Mouse (Mus musculus): ENCODE measurements around the gene Spi1. TPM values are rescaled to one million over a fixed set of nuclear protein-coding genes. Genes with fewer than 3 reads are reported as not detected.

The Spi1 gene
- polyA plus RNA-seq, 1 experiment from 2014 or later = 9.4 TPM

GRCm38 (mm10) chr2:91164991-91165390 lies 82.8 kb downstream of the Spi1 start:
- WGBS = 83% methylated on average over 6 of the region's 6 CpGs
- no peaks in the 10 kb centered on the region for H3K9me3 ChIP-seq
- H3K4me1 ChIP-seq = no peaks in the 10 kb centered on the region
- no peak overlapping the region for H3K9ac ChIP-seq
- H3K36me3 ChIP-seq = peaks cover 78% of the 10 kb centered on the region
- H3K27ac ChIP-seq = no peak overlapping the region
- ATAC-seq (ENCODE audit: insufficient number of reproducible peaks, low FRiP score, low TSS enrichment, low read depth) = no peak
- no peak overlapping the region for H3K4me2 ChIP-seq
- no peaks in the 10 kb centered on the region for H3K27me3 ChIP-seq
- no peak overlapping the region for H3K4me3 ChIP-seq

Other genes with a start within 250 kb of the Spi1 start
- gene Mtch2, start 235.2 kb upstream of the Spi1 start, polyA plus RNA-seq (2015; fragmentation: Nextera tagmentation; extraction: Ambion mirVana) = 183 and 187 TPM in 2 replicates
- gene C1qtnf4, start 196.5 kb upstream of the Spi1 start, polyA plus RNA-seq (2015; fragmentation: Nextera tagmentation; extraction: Ambion mirVana) = 18.9 and 25.6 TPM in 2 replicates
- gene Kbtbd4, start 177.7 kb upstream of the Spi1 start, polyA plus RNA-seq (2015; fragmentation: Nextera tagmentation; extraction: Ambion mirVana) = 34.7 and 36.4 TPM in 2 replicates
- 199 and 219 TPM in 2 replicates for gene Ndufs3, start 177.6 kb upstream of the Spi1 start, polyA plus RNA-seq (2015; fragmentation: Nextera tagmentation; extraction: Ambion mirVana)
- gene Celf1, start 142.0 kb upstream of the Spi1 start, polyA plus RNA-seq (2015; fragmentation: Nextera tagmentation; extraction: Ambion mirVana) = 56.9 and 61.2 TPM in 2 replicates
- 16.2 and 30.5 TPM in 2 replicates for gene Rapsn, start 46.8 kb upstream of the Spi1 start, polyA plus RNA-seq (2015; fragmentation: Nextera tagmentation; extraction: Ambion mirVana)
- gene Psmc3, start 28.4 kb upstream of the Spi1 start, polyA plus RNA-seq (2015; fragmentation: Nextera tagmentation; extraction: Ambion mirVana) = 248 and 294 TPM in 2 replicates
- 88.8 and 89.4 TPM in 2 replicates for gene Slc39a13, start 12.0 kb upstream of the Spi1 start, polyA plus RNA-seq (2015; fragmentation: Nextera tagmentation; extraction: Ambion mirVana)
- gene Mybpc3, start 35.8 kb downstream of the Spi1 start, polyA plus RNA-seq (2015; fragmentation: Nextera tagmentation; extraction: Ambion mirVana) = 0.09 and 0.34 TPM in 2 replicates
- 10.2 and 12.2 TPM in 2 replicates for gene Madd, start 101.4 kb downstream of the Spi1 start, polyA plus RNA-seq (2015; fragmentation: Nextera tagmentation; extraction: Ambion mirVana)
- 2.2 and 2.4 TPM in 2 replicates for gene Nr1h3, start 120.4 kb downstream of the Spi1 start, polyA plus RNA-seq (2015; fragmentation: Nextera tagmentation; extraction: Ambion mirVana)
- 25.7 and 25.9 TPM in 2 replicates for gene Acp2, start 120.5 kb downstream of the Spi1 start, polyA plus RNA-seq (2015; fragmentation: Nextera tagmentation; extraction: Ambion mirVana)
- 20.0 and 22.1 TPM in 2 replicates for gene Ddb2, start 154.6 kb downstream of the Spi1 start, polyA plus RNA-seq (2015; fragmentation: Nextera tagmentation; extraction: Ambion mirVana)
- gene Pacsin3, start 173.6 kb downstream of the Spi1 start, polyA plus RNA-seq (2015; fragmentation: Nextera tagmentation; extraction: Ambion mirVana) = 58.1 and 93.7 TPM in 2 replicates
- gene Arfgap2, start 182.6 kb downstream of the Spi1 start, polyA plus RNA-seq (2015; fragmentation: Nextera tagmentation; extraction: Ambion mirVana) = 82.9 and 83.1 TPM in 2 replicates